Mouse (Mus musculus) fat pad, adult 2 months (tissue): ENCODE data around the gene Uggt2.
"Not testable (repeated sequence)": the region's sequence is repeated elsewhere in the genome, so short reads cannot be mapped to it uniquely, and the experiment has no call there.

Experiments used
- DNase-seq: peaks from one replicate; pipeline ENCODE4 v3.0.0-alpha.2; 2011; ENCODE audit warnings: low read depth, low spot score; ENCODE audit errors: extremely low read depth

Uggt2 gene

GRCm38 (mm10) chr14:118982429-118983045 lies 116.7 kb downstream of the Uggt2 start:
- DNase-seq: not testable (repeated sequence)

GRCm38 (mm10) chr14:118981711-118982428 lies 117.4 kb downstream of the Uggt2 start:
- not testable (repeated sequence) for DNase-seq

- no peak for DNase-seq
Observed at GRCm38 (mm10) chr14:118980890-118981289, 118.3 kb downstream of the Uggt2 start.

GRCm38 (mm10) chr14:118980358-118980757 lies 118.9 kb downstream of the Uggt2 start:
- DNase-seq: no peak

- DNase-seq: no peak
Observed at GRCm38 (mm10) chr14:118979571-118980325, 119.5 kb downstream of the Uggt2 start.

GRCm38 (mm10) chr14:118977136-118977816 lies 122.0 kb downstream of the Uggt2 start:
- no peak for DNase-seq

- no peak for DNase-seq
Observed at GRCm38 (mm10) chr14:118972268-118972667, 127.0 kb downstream of the Uggt2 start.

- DNase-seq: no peak
Observed at GRCm38 (mm10) chr14:118967646-118968045, 131.6 kb downstream of the Uggt2 start.

- no peak for DNase-seq
Observed at GRCm38 (mm10) chr14:118965356-118966000, 133.8 kb downstream of the Uggt2 start.

GRCm38 (mm10) chr14:118958010-118958409 lies 141.2 kb downstream of the Uggt2 start:
- DNase-seq: peak; percentile 31

- peak; percentile 14 for DNase-seq
Observed at GRCm38 (mm10) chr14:118951912-118952583, 147.2 kb downstream of the Uggt2 start.

- DNase-seq: no peak
Observed at GRCm38 (mm10) chr14:118948841-118949240, 150.4 kb downstream of the Uggt2 start.

GRCm38 (mm10) chr14:118944702-118945101 lies 154.5 kb downstream of the Uggt2 start:
- DNase-seq: no peak

GRCm38 (mm10) chr14:118942076-118942475 lies 157.2 kb downstream of the Uggt2 start:
- no peak for DNase-seq

GRCm38 (mm10) chr14:118940796-118941495 lies 158.3 kb downstream of the Uggt2 start:
- no peak for DNase-seq

GRCm38 (mm10) chr14:118938551-118938950 lies 160.7 kb downstream of the Uggt2 start:
- DNase-seq: no peak

- peak; percentile 50 for DNase-seq
Observed at GRCm38 (mm10) chr14:118937533-118938492, 161.4 kb downstream of the Uggt2 start, which contains the start of gene Dnajc3. TSS of gene Dnajc3 (plus strand) at chr14:118937976.

- DNase-seq: no peak
Observed at GRCm38 (mm10) chr14:118936952-118937351, 162.3 kb downstream of the Uggt2 start.
